Mouse (Mus musculus): ENCODE data around the gene Iqce. TPM values are rescaled to one million over a fixed set of nuclear protein-coding genes. Genes with fewer than 3 reads are reported as not detected.

Iqce gene
- polyA plus RNA-seq, 1 experiment: 30.0 TPM

DNA sequence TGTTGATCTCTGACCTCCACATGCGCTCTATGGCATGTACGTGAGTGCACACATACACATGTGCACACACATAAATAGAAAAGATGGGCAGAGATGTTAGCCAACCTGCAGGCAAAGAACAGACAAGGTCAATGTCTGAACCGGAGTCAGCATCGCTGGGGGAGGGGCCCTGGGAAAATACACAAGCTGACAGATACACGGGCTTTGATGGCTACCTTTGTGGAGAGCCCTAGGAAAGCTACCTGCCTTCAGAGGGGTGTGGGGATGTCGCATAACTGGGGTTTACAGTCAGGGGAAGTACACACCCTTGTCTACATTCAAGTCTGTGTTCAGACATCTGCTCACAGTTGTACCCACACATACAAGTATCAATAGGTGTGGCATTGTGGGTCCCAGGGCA, 63.7 kb downstream of the Iqce start:
- no peak for DNase-seq
- WGBS: 93% methylated on average over 6 of the region's 6 CpGs
- TF ChIP-seq CTCF (IDR thresholded peaks at IDR 0.05; ENCODE audit: borderline replicate concordance, control insufficient read depth, extremely low read depth, insufficient read depth, low read length, poor library complexity): no peak
- TF ChIP-seq POLR2A (IDR thresholded peaks at IDR 0.05; ENCODE audit: control insufficient read depth, extremely low read depth, insufficient read depth, low read length, poor library complexity): no peak
- Histone ChIP-seq H3K27me3 (ENCODE audit: control insufficient read depth, insufficient read depth, low read length) (no peaks in the 10 kb centered on the region), H3K27ac (ENCODE audit: control insufficient read depth, insufficient read depth, low read length) (peak overlapping the region; percentile 35), H3K36me3 (ENCODE audit: control insufficient read depth, insufficient read depth, low read length) (peaks cover 5% of the 10 kb centered on the region), H3K4me3 (ENCODE audit: control insufficient read depth, insufficient read depth, low read length) (no peak overlapping the region), H3K4me1 (replicated peaks; ENCODE audit: control insufficient read depth, insufficient read depth, low read length) (peaks cover 30% of the 10 kb centered on the region)

DNA sequence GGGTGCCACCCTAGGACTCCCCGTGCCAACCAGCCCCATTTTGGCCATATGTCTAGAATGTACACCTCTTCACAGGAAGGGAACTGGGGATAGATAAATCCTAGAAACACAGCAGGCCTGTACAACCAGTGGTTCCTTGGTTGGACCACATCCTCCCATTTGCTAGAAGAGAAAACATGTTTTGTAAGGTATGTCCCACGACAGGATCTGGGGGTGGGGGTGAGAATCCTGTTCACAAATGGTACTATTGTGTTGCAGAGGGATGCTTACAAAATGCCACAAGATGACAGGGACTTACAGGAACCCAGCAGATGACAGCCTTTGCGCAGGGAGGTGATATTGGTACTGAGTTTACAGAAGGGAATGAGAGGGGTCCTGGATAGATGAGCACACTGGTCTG, 64.2 kb downstream of the Iqce start:
- WGBS: 66% methylated on average over 3 of the region's 3 CpGs
- H3K27me3 ChIP-seq (ENCODE audit: control insufficient read depth, insufficient read depth, low read length): no peaks in the 10 kb centered on the region
- DNase-seq: no peak
- H3K4me1 ChIP-seq (replicated peaks; ENCODE audit: control insufficient read depth, insufficient read depth, low read length): peaks cover 30% of the 10 kb centered on the region
- peaks cover 9% of the 10 kb centered on the region for H3K36me3 ChIP-seq (ENCODE audit: control insufficient read depth, insufficient read depth, low read length)
- no peak for TF ChIP-seq POLR2A (IDR thresholded peaks at IDR 0.05; ENCODE audit: control insufficient read depth, extremely low read depth, insufficient read depth, low read length, poor library complexity)
- no peak for TF ChIP-seq CTCF (IDR thresholded peaks at IDR 0.05; ENCODE audit: borderline replicate concordance, control insufficient read depth, extremely low read depth, insufficient read depth, low read length, poor library complexity)
- peak overlapping the region; percentile 35 for H3K27ac ChIP-seq (ENCODE audit: control insufficient read depth, insufficient read depth, low read length)
- no peak overlapping the region for H3K4me3 ChIP-seq (ENCODE audit: control insufficient read depth, insufficient read depth, low read length)

DNA sequence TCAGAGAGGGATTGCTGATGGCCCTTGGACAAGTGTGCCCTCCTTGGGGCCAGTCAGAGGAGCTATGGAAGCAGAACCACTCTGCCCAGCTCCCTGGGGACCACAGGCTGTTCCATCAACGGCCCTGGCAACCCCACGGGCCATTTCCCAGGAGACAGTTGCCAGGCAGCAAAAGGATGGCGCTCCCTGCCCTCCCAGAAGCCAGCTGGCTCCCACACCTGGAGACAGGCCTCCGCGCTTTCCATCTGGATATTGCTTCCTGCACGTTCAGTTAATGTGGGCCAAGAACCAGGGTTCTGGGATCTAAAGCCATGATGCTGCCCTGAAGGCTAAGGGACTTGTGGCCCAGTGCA, 65.1 kb downstream of the Iqce start:
- H3K4me1 ChIP-seq (replicated peaks; ENCODE audit: control insufficient read depth, insufficient read depth, low read length): peaks cover 28% of the 10 kb centered on the region
- H3K4me3 ChIP-seq (ENCODE audit: control insufficient read depth, insufficient read depth, low read length): no peak overlapping the region
- DNase-seq: no peak
- peak overlapping the region; percentile 87 for H3K27ac ChIP-seq (ENCODE audit: control insufficient read depth, insufficient read depth, low read length)
- 91% methylated on average over 6 of the region's 6 CpGs for WGBS
- no peaks in the 10 kb centered on the region for H3K27me3 ChIP-seq (ENCODE audit: control insufficient read depth, insufficient read depth, low read length)
- no peak for TF ChIP-seq POLR2A (IDR thresholded peaks at IDR 0.05; ENCODE audit: control insufficient read depth, extremely low read depth, insufficient read depth, low read length, poor library complexity)
- TF ChIP-seq CTCF (IDR thresholded peaks at IDR 0.05; ENCODE audit: borderline replicate concordance, control insufficient read depth, extremely low read depth, insufficient read depth, low read length, poor library complexity): no peak
- H3K36me3 ChIP-seq (ENCODE audit: control insufficient read depth, insufficient read depth, low read length): peaks cover 9% of the 10 kb centered on the region

DNA sequence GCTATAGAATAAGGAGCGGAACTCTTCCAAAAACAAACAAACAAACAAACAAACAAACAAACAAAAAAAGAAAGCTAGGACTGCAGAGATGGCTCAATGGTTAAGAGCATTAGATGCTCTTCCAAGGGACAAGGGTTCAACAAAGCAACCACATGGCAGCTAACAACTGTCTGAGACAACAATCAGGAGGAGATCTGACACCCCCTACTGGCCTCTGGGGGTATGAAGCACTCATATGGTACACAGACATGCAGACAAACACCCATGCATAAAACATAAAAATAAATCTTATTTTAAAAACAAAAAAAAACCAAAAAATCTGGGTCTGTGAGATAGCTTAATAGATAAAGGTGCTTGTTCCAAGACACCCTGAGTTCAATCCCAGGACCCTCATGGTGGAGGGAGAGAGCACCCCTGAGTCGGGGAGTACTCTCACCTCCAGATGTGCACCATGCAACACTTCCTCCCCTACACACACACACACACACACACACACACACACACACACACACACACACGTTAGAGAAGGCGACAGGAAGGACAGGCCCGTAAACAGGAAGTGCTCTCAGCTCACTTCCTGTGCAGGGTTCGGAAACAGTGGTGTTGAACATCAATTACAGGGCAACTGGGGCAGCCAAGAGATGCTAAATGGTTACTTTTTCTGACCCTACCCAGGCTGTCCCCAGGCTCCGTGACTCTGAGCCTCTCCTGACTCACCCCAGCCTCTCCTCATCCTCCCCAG, 65.7 kb downstream of the Iqce start:
- DNase-seq: peak; percentile 41
- H3K4me3 ChIP-seq (ENCODE audit: control insufficient read depth, insufficient read depth, low read length): no peak overlapping the region
- H3K27ac ChIP-seq (ENCODE audit: control insufficient read depth, insufficient read depth, low read length): peak overlapping the region; percentile 87
- 44% methylated on average over 7 of the region's 7 CpGs for WGBS
- peaks cover 9% of the 10 kb centered on the region for H3K36me3 ChIP-seq (ENCODE audit: control insufficient read depth, insufficient read depth, low read length)
- no peak for TF ChIP-seq CTCF (IDR thresholded peaks at IDR 0.05; ENCODE audit: borderline replicate concordance, control insufficient read depth, extremely low read depth, insufficient read depth, low read length, poor library complexity)
- no peaks in the 10 kb centered on the region for H3K27me3 ChIP-seq (ENCODE audit: control insufficient read depth, insufficient read depth, low read length)
- H3K4me1 ChIP-seq (replicated peaks; ENCODE audit: control insufficient read depth, insufficient read depth, low read length): peaks cover 24% of the 10 kb centered on the region

DNA sequence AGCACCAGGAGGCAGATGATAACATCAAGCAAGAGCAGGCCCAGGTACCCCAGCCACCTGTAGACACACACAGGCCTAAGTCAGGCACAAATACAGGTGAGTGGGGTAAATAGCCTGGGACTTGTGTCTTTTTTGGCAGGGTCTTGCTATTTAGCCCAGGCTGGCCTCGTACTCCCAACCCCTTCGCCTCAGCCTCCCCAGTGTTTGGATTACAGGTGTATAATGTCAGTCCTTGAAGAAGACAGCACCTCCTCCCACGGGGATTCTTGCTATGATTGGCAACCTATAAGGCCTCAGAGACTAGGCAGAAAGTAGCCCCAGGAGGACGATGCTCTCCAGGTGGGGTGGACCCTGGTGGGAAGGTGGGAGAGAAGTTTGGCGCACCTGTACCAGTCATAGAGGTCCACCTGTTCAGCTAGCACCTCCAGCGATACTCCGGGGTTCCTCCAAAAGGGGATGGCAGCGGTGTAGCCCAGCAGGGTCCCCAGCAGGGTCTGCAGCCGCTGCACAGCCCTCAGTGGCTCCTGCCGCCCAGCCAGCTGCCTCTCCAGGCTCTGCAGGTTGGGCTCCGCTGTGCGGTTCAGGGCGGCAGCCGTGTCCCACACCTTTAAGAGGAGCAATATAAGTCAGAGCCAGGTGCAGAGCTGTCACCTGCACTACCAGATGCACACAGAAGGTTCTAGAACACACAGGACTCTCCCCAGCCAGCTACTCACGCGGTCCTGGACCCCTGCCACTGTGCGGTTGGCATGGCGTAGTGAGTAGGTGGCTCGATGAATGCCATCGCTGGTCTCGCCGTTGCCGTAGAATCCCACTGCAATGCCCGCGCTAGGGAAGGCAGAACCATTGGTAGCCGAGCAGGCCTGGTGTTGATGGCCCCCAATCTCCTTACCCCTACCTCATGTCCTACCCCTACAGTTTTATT, 67.1 kb downstream of the Iqce start:
- peaks cover 15% of the 10 kb centered on the region for H3K4me1 ChIP-seq (replicated peaks; ENCODE audit: control insufficient read depth, insufficient read depth, low read length)
- no peak overlapping the region for H3K4me3 ChIP-seq (ENCODE audit: control insufficient read depth, insufficient read depth, low read length)
- H3K36me3 ChIP-seq (ENCODE audit: control insufficient read depth, insufficient read depth, low read length): peaks cover 9% of the 10 kb centered on the region
- TF ChIP-seq POLR2A (IDR thresholded peaks at IDR 0.05; ENCODE audit: control insufficient read depth, extremely low read depth, insufficient read depth, low read length, poor library complexity) (no peak), CTCF (IDR thresholded peaks at IDR 0.05; ENCODE audit: borderline replicate concordance, control insufficient read depth, extremely low read depth, insufficient read depth, low read length, poor library complexity) (no peak)
- H3K27me3 ChIP-seq (ENCODE audit: control insufficient read depth, insufficient read depth, low read length): no peaks in the 10 kb centered on the region
- no peak overlapping the region for H3K27ac ChIP-seq (ENCODE audit: control insufficient read depth, insufficient read depth, low read length)
- WGBS: 98% methylated on average over 26 of the region's 26 CpGs
- no peak for DNase-seq

DNA sequence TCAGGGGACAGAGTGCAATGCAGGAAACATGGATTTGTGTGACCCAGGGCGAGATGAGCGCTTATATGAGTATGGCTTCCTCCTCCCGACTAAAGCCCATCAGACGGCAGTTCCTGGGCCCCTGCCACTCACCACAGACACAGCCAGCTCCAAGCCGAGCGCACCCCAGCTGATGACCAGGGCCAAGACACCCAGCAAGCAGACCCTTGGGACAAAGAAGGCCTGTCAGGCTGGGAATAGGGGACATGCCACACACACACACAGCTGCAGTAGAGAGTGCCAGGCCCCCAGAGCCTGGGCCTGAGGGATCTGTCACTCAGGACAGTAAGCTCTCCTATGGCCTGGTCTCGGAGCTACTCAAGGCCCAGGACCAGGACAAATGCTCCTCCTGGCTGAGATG, 68.7 kb downstream of the Iqce start:
- DNase-seq: no peak
- H3K27me3 ChIP-seq (ENCODE audit: control insufficient read depth, insufficient read depth, low read length): no peaks in the 10 kb centered on the region
- H3K27ac ChIP-seq (ENCODE audit: control insufficient read depth, insufficient read depth, low read length): no peak overlapping the region
- H3K4me1 ChIP-seq (replicated peaks; ENCODE audit: control insufficient read depth, insufficient read depth, low read length): peaks cover 15% of the 10 kb centered on the region
- H3K36me3 ChIP-seq (ENCODE audit: control insufficient read depth, insufficient read depth, low read length): peaks cover 13% of the 10 kb centered on the region
- no peak for TF ChIP-seq POLR2A (IDR thresholded peaks at IDR 0.05; ENCODE audit: control insufficient read depth, extremely low read depth, insufficient read depth, low read length, poor library complexity)
- TF ChIP-seq CTCF (IDR thresholded peaks at IDR 0.05; ENCODE audit: borderline replicate concordance, control insufficient read depth, extremely low read depth, insufficient read depth, low read length, poor library complexity): no peak
- 96% methylated on average over 7 of the region's 7 CpGs for WGBS
- H3K4me3 ChIP-seq (ENCODE audit: control insufficient read depth, insufficient read depth, low read length): no peak overlapping the region
